Mouse (Mus musculus): ENCODE measurements at regions not wholly inside any gene's neighbourhood (a gene's known extent, or its start where the extent isn't known, plus 50 kb on each side); places are given as distances from the start of the nearest gene placed in this dataset.

DNA sequence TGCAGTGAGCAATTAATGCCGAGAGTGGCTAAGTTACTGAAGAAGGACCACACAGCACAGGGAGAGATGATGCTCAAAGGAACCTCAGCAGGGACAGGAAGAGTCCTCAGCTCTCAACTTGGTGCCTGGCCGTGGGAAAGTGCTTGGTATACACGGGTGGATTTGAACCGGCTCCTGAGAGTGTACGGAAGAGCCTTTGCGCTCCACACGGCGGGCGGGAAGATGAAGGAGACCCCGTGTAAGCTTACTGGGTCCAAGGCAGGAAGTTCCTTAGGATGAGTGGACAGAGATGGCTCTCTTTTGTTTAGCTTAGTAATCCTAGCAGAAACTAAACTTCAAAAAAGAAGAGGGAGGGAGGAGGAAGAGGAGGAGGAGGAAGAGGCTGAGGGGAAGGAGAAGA lies 73.8 kb upstream of the Cpm start:
- TF ChIP-seq CTCF (IDR thresholded peaks at IDR 0.05; ENCODE audit: extremely low read depth, insufficient read depth, low read length) (no peak), POLR2A (IDR thresholded peaks at IDR 0.05; ENCODE audit: extremely low read depth, insufficient read depth, low read length) (no peak)
